Mouse (Mus musculus): ENCODE results near the gene Usp20. TPM values are rescaled to one million over a fixed set of nuclear protein-coding genes. Genes with fewer than 3 reads are reported as not detected.
A peak's percentile ranks its signal among the peaks of the same experiment; 100 is the strongest.

The Usp20 gene
- total and polyA plus RNA-seq, 3 experiments = 3.4 to 13.8 (median 12.0) TPM

DNA sequence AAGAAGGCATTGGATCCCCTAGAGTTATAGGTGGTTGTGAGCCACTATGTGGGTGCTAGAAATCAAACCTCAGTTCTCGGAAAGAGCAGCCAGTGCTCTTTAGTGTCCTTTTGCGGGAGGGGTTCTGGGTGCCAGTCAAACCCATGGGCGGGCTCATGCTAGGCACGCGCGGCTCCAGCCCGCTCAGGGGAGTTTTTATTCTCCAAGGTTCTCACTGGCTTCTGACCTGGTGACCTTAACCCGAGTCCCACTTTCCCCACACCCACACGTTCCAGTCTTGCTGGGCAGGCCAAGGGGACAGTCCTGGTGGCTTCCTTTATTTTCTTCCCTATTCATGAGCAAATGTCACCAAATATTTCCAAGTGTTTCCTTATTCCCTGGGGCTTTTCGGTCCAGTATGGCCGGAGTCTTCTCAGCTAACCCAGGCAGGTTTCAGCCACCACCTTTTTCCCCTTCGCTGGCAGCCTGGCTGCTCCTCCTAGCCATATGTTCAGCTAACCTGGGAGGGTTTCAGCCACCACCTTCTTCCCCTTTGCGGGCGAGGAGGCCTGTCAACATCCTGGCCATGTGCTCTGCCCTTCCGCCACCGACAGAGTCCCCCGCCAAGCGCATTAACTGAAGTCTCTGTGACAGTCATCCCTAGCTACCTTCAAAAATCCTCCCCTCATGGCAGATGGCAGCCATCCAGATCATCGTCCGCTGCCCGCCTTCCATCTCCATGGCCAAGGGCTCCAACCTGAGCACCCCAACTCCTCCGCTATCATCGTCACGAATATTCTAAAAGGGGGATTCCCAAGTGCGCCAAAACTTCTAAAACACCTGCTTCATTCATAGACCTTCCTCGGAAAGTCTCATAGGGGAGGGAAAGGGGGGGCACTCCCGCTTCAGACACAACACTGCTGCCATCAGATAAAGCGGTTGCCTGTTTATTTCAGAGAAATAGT, 79.0 kb downstream of the Usp20 start:
- peak; percentile 91 for DNase-seq (ENCODE audit: extremely low read depth)
- Histone ChIP-seq H3K9ac (ENCODE audit: insufficient read depth, low read depth) (peak overlapping the region; percentile 80), H3K4me2 (ENCODE audit: insufficient read depth, low read depth, poor library complexity, severe bottlenecking) (peak overlapping the region; percentile 90), H3K27ac (ENCODE audit: insufficient read depth, low read depth) (peak overlapping the region; percentile 100), H3K27me3 (replicated peaks) (no peaks in the 10 kb centered on the region), H3K4me1 (ENCODE audit: control insufficient read depth in 1 of 2, insufficient read depth in 2 of 2) (peaks cover 18 to 42% of the 10 kb centered on the region in 2 experiments), H3K4me3 (replicated peaks in 1 of 3; ENCODE audit: low read depth in 2 of 3, low read length in 2 of 3, poor library complexity in 1 of 3) (peak overlapping the region; percentile 55 to 67 (median 63)), H3K36me3 (replicated peaks in 1 of 2; ENCODE audit: control insufficient read depth in 1 of 2, insufficient read depth in 1 of 2, low read length in 1 of 2) (peaks cover 41 to 61% of the 10 kb centered on the region in 2 experiments), H3K79me2 (replicated peaks; ENCODE audit: control insufficient read depth, extremely low read depth, insufficient read depth, poor library complexity, severe bottlenecking) (peaks cover 8% of the 10 kb centered on the region; the same call in 1 of the 2 replicates), H3K9me3 (replicated peaks; ENCODE audit: low read length) (peaks cover 22% of the 10 kb centered on the region)
- in situ Hi-C loops (cut with MboI; ENCODE audit: low pct_ligation_motif_present, low pct_unique_long_range_greater_than_20kb, low sequenced_read_pairs) (loop anchor here (25.0 kb wide), 1 partner anchor 401 kb away; the partner anchor contains the start of gene Ass1), dilution Hi-C loops (cut with MboI; ENCODE audit: extremely low pct_ligation_motif_present, extremely low pct_unique_long_range_greater_than_20kb, low sequenced_read_pairs) (no loop called here)
- TF ChIP-seq KAT2A (IDR thresholded peaks at IDR 0.05; ENCODE audit: insufficient replicate concordance, low read length) (no peak), ZNF384 (IDR thresholded peaks at IDR 0.05; ENCODE audit: low read depth, low read length) (peak; percentile 74), EP300 (IDR thresholded peaks at IDR 0.05; ENCODE audit: low read length) (peak; percentile 82), SMC3 (IDR thresholded peaks at IDR 0.05; ENCODE audit: low read depth, low read length) (0 out of 2 replicates have a peak, but pooled peaks have one; percentile 2), HCFC1 (IDR thresholded peaks at IDR 0.05; ENCODE audit: low read depth, low read length) (peak; percentile 34; the same call in 1 of the 2 replicates), POLR2AphosphoS2 (IDR thresholded peaks at IDR 0.05; ENCODE audit: low read depth, low read length) (no peak), MXI1 (IDR thresholded peaks at IDR 0.05; ENCODE audit: low read depth, low read length) (peak; percentile 96), RCOR1 (conservative IDR thresholded peaks at IDR 0.05; ENCODE audit: low read depth, low read length) (peak; percentile 82; the same call in 1 of the 2 replicates), MAZ (IDR thresholded peaks at IDR 0.05; ENCODE audit: low read depth, low read length) (peak; percentile 90), USF1 (IDR thresholded peaks at IDR 0.05; ENCODE audit: low read depth, low read length) (peak; percentile 46), JUN (IDR thresholded peaks at IDR 0.05; ENCODE audit: insufficient read depth, low read depth, low read length) (peak; percentile 44; the same call in 1 of the 2 replicates), MAX (IDR thresholded peaks at IDR 0.05; ENCODE audit: low read length) (peak; percentile 97), MAFK (IDR thresholded peaks at IDR 0.05; ENCODE audit: insufficient replicate concordance, low read length) (no peak), UBTF (IDR thresholded peaks at IDR 0.05; ENCODE audit: low read depth, low read length) (0 out of 2 replicates have a peak, but pooled peaks have one; percentile 47), TCF12 (IDR thresholded peaks at IDR 0.05; ENCODE audit: low read depth, low read length) (peak; percentile 82), CTCF (conservative IDR thresholded peaks at IDR 0.05 in 1 of 2, IDR thresholded peaks at IDR 0.05 in 1 of 2; ENCODE audit: low read depth in 2 of 2, low read length in 2 of 2) (no peak), E2F4 (IDR thresholded peaks at IDR 0.05; ENCODE audit: insufficient replicate concordance, low read depth, low read length) (peak; percentile 72; the same call in 1 of the 2 replicates), NRF1 (IDR thresholded peaks at IDR 0.05; ENCODE audit: low read depth, low read length) (no peak), ZMIZ1 (IDR thresholded peaks at IDR 0.05; ENCODE audit: low read depth, low read length) (peak; percentile 17; the same call in 1 of the 2 replicates), ELF1 (IDR thresholded peaks at IDR 0.05; ENCODE audit: low read depth, low read length) (no peak), POLR2A (IDR thresholded peaks at IDR 0.05; ENCODE audit: low read depth, low read length) (peak; percentile 59), RAD21 (IDR thresholded peaks at IDR 0.05; ENCODE audit: low read depth, low read length) (no peak), SIN3A (IDR thresholded peaks at IDR 0.05; ENCODE audit: low read length) (no peak; the same call in none of the 2 replicates), TBP (conservative IDR thresholded peaks at IDR 0.05; ENCODE audit: low read depth, low read length) (peak; percentile 54; the same call in 1 of the 2 replicates), USF2 (conservative IDR thresholded peaks at IDR 0.05; ENCODE audit: low read depth, low read length) (no peak), MYC (IDR thresholded peaks at IDR 0.05; ENCODE audit: low read depth, low read length) (peak; percentile 98), ZC3H11A (IDR thresholded peaks at IDR 0.05; ENCODE audit: low read depth, low read length) (no peak), GABPA (IDR thresholded peaks at IDR 0.05; ENCODE audit: insufficient replicate concordance, low read depth, low read length) (no peak), PAX5 (IDR thresholded peaks at IDR 0.05; ENCODE audit: low read length) (no peak), CHD2 (IDR thresholded peaks at IDR 0.05; ENCODE audit: low read length) (peak; percentile 64; the same call in 1 of the 2 replicates), JUND (conservative IDR thresholded peaks at IDR 0.05; ENCODE audit: low read depth, low read length) (no peak), IRF4 (IDR thresholded peaks at IDR 0.05; ENCODE audit: low read depth, low read length) (peak; percentile 88), ETS1 (conservative IDR thresholded peaks at IDR 0.05; ENCODE audit: low read depth, low read length) (peak; percentile 73), CHD1 (IDR thresholded peaks at IDR 0.05; ENCODE audit: low read depth, low read length) (peak; percentile 89), NELFE (IDR thresholded peaks at IDR 0.05; ENCODE audit: low read depth, low read length) (0 out of 2 replicates have a peak, but pooled peaks have one; percentile 49), MEF2A (IDR thresholded peaks at IDR 0.05; ENCODE audit: borderline replicate concordance, low read depth, low read length) (peak; percentile 82), ZKSCAN1 (IDR thresholded peaks at IDR 0.05; ENCODE audit: borderline replicate concordance, low read depth, low read length) (no peak)

Measured in CH12.LX (cell line).